Mouse (Mus musculus) heart, postnatal 14 days (tissue): ENCODE results near the gene Shisa9. TPM values are rescaled to one million over a fixed set of nuclear protein-coding genes. Genes with fewer than 3 reads are reported as not detected.

Experiments used
- DNase-seq, 2 experiments: peaks; one replicate each; pipeline ENCODE4 v3.0.0; 2021 to 2022
- intact Hi-C: fragments of 180-260 bp; cut with DNase I; formaldehyde crosslinking; loops from one replicate; pipeline ENCODE4 v1.15.1; 2025
- total RNA-seq, 2 experiments: library from RNA; stranded (reverse); gene quantifications; 2 replicates each; pipeline ENCODE4 v1.2.3; 2021

Gene Shisa9
- total RNA-seq, 2 experiments from 2014 or later = 0.07 TPM; not detected in 1

GRCm38 (mm10) chr16:12035626-12036025 is 51.7 kb downstream of the Shisa9 start:
- intact Hi-C loops = no loop called here
- DNase-seq = no peak

GRCm38 (mm10) chr16:12040935-12041334 is 57.0 kb downstream of the Shisa9 start:
- intact Hi-C loops = no loop called here
- DNase-seq = peak; percentile 46 to 54

GRCm38 (mm10) chr16:12052051-12052450 is 68.1 kb downstream of the Shisa9 start:
- intact Hi-C loops = no loop called here
- no peak for DNase-seq

- intact Hi-C loops = no loop called here
- DNase-seq = peak in 1 of 2 experiments; percentile 6
Measured at GRCm38 (mm10) chr16:12072573-12072972, 88.7 kb downstream of the Shisa9 start.

- intact Hi-C loops = no loop called here
- peak; percentile 3 to 8 for DNase-seq
Measured at GRCm38 (mm10) chr16:12076270-12076669, 92.4 kb downstream of the Shisa9 start.

- DNase-seq = no peak
- intact Hi-C loops = no loop called here
Measured at GRCm38 (mm10) chr16:12076700-12077099, 92.8 kb downstream of the Shisa9 start.

- DNase-seq = no peak
- intact Hi-C loops = no loop called here
Measured at GRCm38 (mm10) chr16:12083082-12083481, 99.2 kb downstream of the Shisa9 start.

- DNase-seq = no peak
- intact Hi-C loops = no loop called here
Measured at GRCm38 (mm10) chr16:12090604-12091235, 106.8 kb downstream of the Shisa9 start.

- DNase-seq = no peak
- intact Hi-C loops = no loop called here
Measured at GRCm38 (mm10) chr16:12093253-12093652, 109.3 kb downstream of the Shisa9 start.

- DNase-seq = no peak
- intact Hi-C loops = no loop called here
Measured at GRCm38 (mm10) chr16:12094784-12095315, 110.9 kb downstream of the Shisa9 start.

- intact Hi-C loops = no loop called here
- DNase-seq = no peak
Measured at GRCm38 (mm10) chr16:12095365-12095764, 111.5 kb downstream of the Shisa9 start.

- intact Hi-C loops = no loop called here
Measured at GRCm38 (mm10) chr16:12108436-12108835, 124.5 kb downstream of the Shisa9 start.

GRCm38 (mm10) chr16:12110851-12111437 is 127.0 kb downstream of the Shisa9 start:
- DNase-seq = no peak
- intact Hi-C loops = no loop called here

More at GRCm38 (mm10) chr16:12108436-12108835, 124.5 kb downstream of the Shisa9 start:
- no peak for DNase-seq

- DNase-seq = peak; percentile 16 to 33
- intact Hi-C loops = no loop called here
Measured at GRCm38 (mm10) chr16:12114396-12114795, 130.5 kb downstream of the Shisa9 start.

GRCm38 (mm10) chr16:12115040-12115856 is 131.3 kb downstream of the Shisa9 start:
- intact Hi-C loops = no loop called here
- no peak for DNase-seq

- DNase-seq = no peak
- intact Hi-C loops = no loop called here
Measured at GRCm38 (mm10) chr16:12116926-12117325, 133.0 kb downstream of the Shisa9 start.

GRCm38 (mm10) chr16:12119463-12119862 is 135.6 kb downstream of the Shisa9 start:
- intact Hi-C loops = no loop called here
- DNase-seq = no peak

GRCm38 (mm10) chr16:12129782-12130181 is 145.9 kb downstream of the Shisa9 start:
- DNase-seq = no peak
- intact Hi-C loops = no loop called here

GRCm38 (mm10) chr16:12146666-12147065 is 162.8 kb downstream of the Shisa9 start:
- DNase-seq = peak; percentile 29 to 45
- intact Hi-C loops = no loop called here

- intact Hi-C loops = no loop called here
- DNase-seq = no peak
Measured at GRCm38 (mm10) chr16:12151986-12152385, 168.1 kb downstream of the Shisa9 start.

GRCm38 (mm10) chr16:12154476-12154875 is 170.6 kb downstream of the Shisa9 start:
- DNase-seq = peak in 1 of 2 experiments; percentile 10
- intact Hi-C loops = no loop called here
